Mouse (Mus musculus): ENCODE results near the gene Mtf2. TPM values are rescaled to one million over a fixed set of nuclear protein-coding genes. Genes with fewer than 3 reads are reported as not detected.

Mtf2 gene
- polyA plus RNA-seq, 2 experiments = 47.5 to 97.8 TPM

DNA sequence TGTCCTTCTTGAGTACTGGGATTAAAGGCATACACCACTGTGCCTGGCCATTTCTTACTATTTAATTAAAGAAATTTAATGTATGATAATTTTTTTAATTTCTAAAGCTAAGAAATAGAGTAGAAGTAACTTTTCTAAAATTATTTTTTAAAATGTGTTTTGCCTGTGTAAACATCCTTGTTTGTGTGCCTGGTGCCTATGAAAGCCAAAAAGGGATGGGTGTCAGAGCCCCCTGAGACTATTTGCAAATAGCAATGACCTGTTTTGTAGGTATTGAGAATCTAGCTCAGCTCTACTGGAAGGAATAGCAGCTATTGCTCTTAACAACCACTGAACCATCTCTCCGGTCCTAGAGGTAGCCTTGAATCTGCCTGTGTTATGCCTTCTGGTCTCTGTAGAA, 6.8 kb downstream of the Mtf2 start:
- Histone ChIP-seq H3K27ac (replicated peaks; ENCODE audit: low read depth, low read length) (no peak overlapping the region), H3K27me3 (ENCODE audit: control insufficient read depth, insufficient read depth, low read length) (no peaks in the 10 kb centered on the region), H3K9me3 (ENCODE audit: control insufficient read depth, low read length) (0 out of 2 replicates have a peak, but pooled peaks cover 3% of the 10 kb centered on the region), H3K4me3 (replicated peaks; ENCODE audit: low read length) (no peak overlapping the region), H3K4me2 (replicated peaks; ENCODE audit: low read depth, low read length, severe bottlenecking) (no peak overlapping the region), H3K9ac (ENCODE audit: low read depth, low read length, severe bottlenecking) (no peak overlapping the region), H3K4me1 (ENCODE audit: control insufficient read depth, insufficient read depth, low read length) (no peaks in the 10 kb centered on the region; the same call in 1 of the 2 replicates), H3K36me3 (ENCODE audit: control insufficient read depth, insufficient read depth, low read length) (peaks cover 59% of the 10 kb centered on the region)
- WGBS = 97% methylated on average over 1 of the region's 1 CpGs
- no peak for ATAC-seq (ENCODE audit: low FRiP score, low read depth)
- no peak for DNase-seq (ENCODE audit: low spot score)
- no peak for TF ChIP-seq POLR2A (IDR thresholded peaks at IDR 0.05; ENCODE audit: borderline replicate concordance, extremely low read depth, insufficient read depth, insufficient read length)

DNA sequence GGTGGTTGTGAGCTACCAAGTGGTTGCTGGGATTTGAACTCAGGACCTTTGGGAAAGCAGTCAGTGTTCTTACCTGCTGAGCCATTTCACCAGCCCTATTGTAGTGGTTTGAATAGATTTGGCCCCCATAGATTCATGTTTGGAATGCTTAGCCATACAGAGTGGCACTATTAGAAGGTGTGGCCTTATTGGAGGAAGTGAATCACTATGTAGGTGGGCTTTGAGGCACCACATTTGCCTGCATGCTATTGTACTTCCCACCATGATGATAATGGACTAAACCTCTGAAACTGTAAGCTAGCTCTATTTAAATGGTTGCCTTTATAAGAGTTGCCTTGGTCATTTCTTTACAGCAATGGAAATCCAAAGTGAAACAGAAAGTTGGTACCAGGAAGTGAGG, 10.8 kb downstream of the Mtf2 start:
- no peak for ATAC-seq (ENCODE audit: low FRiP score, low read depth)
- no peak overlapping the region for H3K4me3 ChIP-seq (replicated peaks; ENCODE audit: low read length)
- no peaks in the 10 kb centered on the region for H3K4me1 ChIP-seq (ENCODE audit: control insufficient read depth, insufficient read depth, low read length)
- no peak for DNase-seq (ENCODE audit: low spot score)
- H3K27ac ChIP-seq (replicated peaks; ENCODE audit: low read depth, low read length) = no peak overlapping the region
- no peak overlapping the region for H3K4me2 ChIP-seq (replicated peaks; ENCODE audit: low read depth, low read length, severe bottlenecking)
- H3K9ac ChIP-seq (ENCODE audit: low read depth, low read length, severe bottlenecking) = no peak overlapping the region
- H3K27me3 ChIP-seq (ENCODE audit: control insufficient read depth, insufficient read depth, low read length) = no peaks in the 10 kb centered on the region
- peaks cover 52% of the 10 kb centered on the region for H3K36me3 ChIP-seq (ENCODE audit: control insufficient read depth, insufficient read depth, low read length)
- no peak for TF ChIP-seq POLR2A (IDR thresholded peaks at IDR 0.05; ENCODE audit: borderline replicate concordance, extremely low read depth, insufficient read depth, insufficient read length)
- H3K9me3 ChIP-seq (ENCODE audit: control insufficient read depth, low read length) = no peaks in the 10 kb centered on the region

DNA sequence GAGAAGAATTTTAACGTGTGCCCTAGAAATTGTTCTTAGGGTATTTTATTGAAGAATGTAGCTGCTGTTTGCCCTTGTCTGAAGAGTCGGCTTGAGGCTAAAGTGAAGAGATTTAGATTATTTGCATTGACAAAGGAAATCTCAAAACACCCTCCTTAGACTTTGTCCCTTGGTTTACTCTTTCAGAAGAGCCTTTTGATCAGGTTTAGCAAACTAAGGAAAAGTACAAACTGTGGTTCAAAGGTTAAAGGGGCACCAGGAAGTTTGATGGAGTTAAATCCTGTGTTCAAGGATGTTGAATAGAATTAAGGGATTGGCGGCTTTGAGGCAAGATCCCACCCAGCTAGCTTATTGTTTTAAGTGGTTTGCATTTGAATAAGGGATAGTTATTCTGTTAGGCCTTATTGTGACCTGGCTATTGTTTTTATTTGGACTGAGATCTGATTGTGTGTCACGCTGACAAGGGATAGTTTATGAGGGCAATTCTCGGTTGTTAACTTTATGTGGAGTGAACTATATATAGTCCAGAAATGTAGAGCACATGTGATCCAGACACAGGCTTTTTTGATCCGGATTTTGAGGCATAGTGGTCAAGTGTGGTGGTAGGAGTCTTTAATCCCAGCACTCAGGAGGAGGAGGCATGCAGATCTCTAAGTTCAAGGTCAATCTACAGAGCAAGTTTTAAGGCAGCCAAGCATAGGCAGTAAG, 11.5 kb downstream of the Mtf2 start:
- no peak for TF ChIP-seq POLR2A (IDR thresholded peaks at IDR 0.05; ENCODE audit: borderline replicate concordance, extremely low read depth, insufficient read depth, insufficient read length)
- no peaks in the 10 kb centered on the region for H3K4me1 ChIP-seq (ENCODE audit: control insufficient read depth, insufficient read depth, low read length)
- H3K9me3 ChIP-seq (ENCODE audit: control insufficient read depth, low read length) = no peaks in the 10 kb centered on the region
- 71% methylated on average over 6 of the region's 6 CpGs for WGBS
- H3K9ac ChIP-seq (ENCODE audit: low read depth, low read length, severe bottlenecking) = no peak overlapping the region
- H3K4me3 ChIP-seq (replicated peaks; ENCODE audit: low read length) = no peak overlapping the region
- H3K36me3 ChIP-seq (ENCODE audit: control insufficient read depth, insufficient read depth, low read length) = peaks cover 53% of the 10 kb centered on the region
- ATAC-seq (ENCODE audit: low FRiP score, low read depth) (no peak), DNase-seq (ENCODE audit: low spot score) (no peak)
- no peak overlapping the region for H3K27ac ChIP-seq (replicated peaks; ENCODE audit: low read depth, low read length)
- no peak overlapping the region for H3K4me2 ChIP-seq (replicated peaks; ENCODE audit: low read depth, low read length, severe bottlenecking)
- no peaks in the 10 kb centered on the region for H3K27me3 ChIP-seq (ENCODE audit: control insufficient read depth, insufficient read depth, low read length)

DNA sequence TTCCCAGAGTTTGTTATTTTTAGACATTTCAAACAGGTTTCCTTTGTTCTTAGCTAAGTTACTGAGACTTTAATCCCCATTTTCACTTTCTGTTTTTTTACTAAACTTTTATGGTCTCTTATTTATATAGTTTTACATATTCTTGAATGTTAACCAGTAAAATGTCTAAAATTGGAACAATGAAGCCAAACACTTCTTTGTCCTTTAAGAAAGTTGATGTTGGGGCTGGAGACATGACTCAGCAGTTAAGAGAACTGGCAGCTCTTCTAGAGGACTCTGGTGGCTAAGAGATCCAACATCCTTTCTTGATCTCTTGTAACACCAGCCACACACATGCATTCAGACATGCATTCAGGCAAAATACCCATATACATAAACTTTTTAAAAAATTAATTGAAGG, 14.1 kb downstream of the Mtf2 start:
- no peak overlapping the region for H3K4me3 ChIP-seq (replicated peaks; ENCODE audit: low read length)

DNA sequence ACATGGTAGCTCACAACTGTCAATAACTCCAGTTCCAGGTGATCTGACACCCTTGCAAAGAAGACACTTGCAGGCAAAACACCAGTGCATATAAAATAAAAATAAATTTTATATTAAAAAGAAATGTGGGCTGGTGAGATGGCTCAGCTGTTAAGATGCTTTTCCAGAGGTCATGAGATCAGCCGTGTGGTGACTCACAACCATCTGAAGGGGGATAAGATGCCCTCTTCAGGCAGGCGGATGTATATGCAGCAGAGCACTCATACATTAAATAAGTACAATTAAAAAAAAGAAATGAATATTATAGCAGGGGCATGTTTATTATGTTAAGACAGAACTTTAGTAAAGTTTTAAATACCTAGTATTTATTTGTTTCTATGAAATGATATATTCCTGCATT, 16.9 kb downstream of the Mtf2 start:
- Histone ChIP-seq H3K4me3 (replicated peaks; ENCODE audit: low read length) (no peak overlapping the region), H3K9ac (ENCODE audit: low read depth, low read length, severe bottlenecking) (no peak overlapping the region), H3K27ac (replicated peaks; ENCODE audit: low read depth, low read length) (no peak overlapping the region), H3K9me3 (ENCODE audit: control insufficient read depth, low read length) (no peaks in the 10 kb centered on the region), H3K36me3 (ENCODE audit: control insufficient read depth, insufficient read depth, low read length) (peaks cover 65% of the 10 kb centered on the region), H3K4me2 (replicated peaks; ENCODE audit: low read depth, low read length, severe bottlenecking) (no peak overlapping the region), H3K27me3 (ENCODE audit: control insufficient read depth, insufficient read depth, low read length) (no peaks in the 10 kb centered on the region), H3K4me1 (ENCODE audit: control insufficient read depth, insufficient read depth, low read length) (no peaks in the 10 kb centered on the region)
- no peak for TF ChIP-seq POLR2A (IDR thresholded peaks at IDR 0.05; ENCODE audit: borderline replicate concordance, extremely low read depth, insufficient read depth, insufficient read length)
- 42% methylated on average over 2 of the region's 2 CpGs for WGBS
- ATAC-seq (ENCODE audit: low FRiP score, low read depth) = no peak
- no peak for DNase-seq (ENCODE audit: low spot score)

More for the DNA sequence above, 14.1 kb downstream of the Mtf2 start:
- peaks cover 53% of the 10 kb centered on the region for H3K36me3 ChIP-seq (ENCODE audit: control insufficient read depth, insufficient read depth, low read length)
- H3K27ac ChIP-seq (replicated peaks; ENCODE audit: low read depth, low read length) = no peak overlapping the region
- H3K27me3 ChIP-seq (ENCODE audit: control insufficient read depth, insufficient read depth, low read length) = no peaks in the 10 kb centered on the region
- no peak overlapping the region for H3K9ac ChIP-seq (ENCODE audit: low read depth, low read length, severe bottlenecking)
- DNase-seq (ENCODE audit: low spot score) (no peak), ATAC-seq (ENCODE audit: low FRiP score, low read depth) (no peak)
- H3K4me2 ChIP-seq (replicated peaks; ENCODE audit: low read depth, low read length, severe bottlenecking) = no peak overlapping the region
- TF ChIP-seq POLR2A (IDR thresholded peaks at IDR 0.05; ENCODE audit: borderline replicate concordance, extremely low read depth, insufficient read depth, insufficient read length) = no peak
- H3K4me1 ChIP-seq (ENCODE audit: control insufficient read depth, insufficient read depth, low read length) = no peaks in the 10 kb centered on the region
- no peaks in the 10 kb centered on the region for H3K9me3 ChIP-seq (ENCODE audit: control insufficient read depth, low read length)

Measured in limb, embryonic 14.5 days (tissue).